ENCODE assay signal across 25 mouse cellular contexts in genomic region chr7:145147973-145148698, GRCm38 (mm10). TPM values are rescaled to one million over a fixed set of nuclear protein-coding genes. Genes with fewer than 3 reads are reported as not detected.
"Had no signal": no experiment of that assay in that cellular context is flagged by ENCODE, and none has a peak within 500 bp of the region (broad histone marks: within the 10 kb centered on the region; RNA-seq: fewer than 3 reads in every experiment).

No protein-coding gene starts in this region.

- H3K4me2 ChIP-seq: lung, embryonic 15.5 days; midbrain, embryonic 12.5 days; neural tube, embryonic 13.5 days; neural tube, embryonic 15.5 days had no signal

- ATAC-seq: liver, postnatal 0 days; lung, postnatal 0 days had no signal

- H3K4me1 ChIP-seq: lung, embryonic 15.5 days; neural tube, embryonic 15.5 days had no signal

- H3K27me3 ChIP-seq: lung, embryonic 15.5 days; midbrain, embryonic 12.5 days; neural tube, embryonic 15.5 days had no signal

- H3K9ac ChIP-seq: liver, postnatal 0 days; lung, embryonic 15.5 days; midbrain, embryonic 12.5 days; neural tube, embryonic 13.5 days; neural tube, embryonic 15.5 days had no signal

- H3K9me3 ChIP-seq: lung, embryonic 15.5 days; midbrain, embryonic 12.5 days; neural tube, embryonic 13.5 days; neural tube, embryonic 15.5 days had no signal

- H3K36me3 ChIP-seq: lung, embryonic 15.5 days; midbrain, embryonic 10.5 days; midbrain, embryonic 12.5 days; neural tube, embryonic 13.5 days; neural tube, embryonic 15.5 days had no signal

- DNase-seq: liver, postnatal 0 days; lung, adult 2 months; lung, postnatal 14 days; lung, postnatal 36 days; midbrain, embryonic 14.5 days; retina, postnatal 1 day; right cerebral cortex, adult 18-20 months; right cerebral cortex, postnatal 25 days; right cerebral cortex, postnatal 4 days; spleen, adult 18-20 months; thymus, adult 18-20 months; thymus, postnatal 14 days; thymus, postnatal 36 days had no signal

- H3K27ac ChIP-seq: lung, embryonic 15.5 days; midbrain, embryonic 10.5 days; midbrain, embryonic 12.5 days; neural tube, embryonic 13.5 days; neural tube, embryonic 15.5 days had no signal

- H3K4me3 ChIP-seq: lung, embryonic 15.5 days; midbrain, embryonic 10.5 days; midbrain, embryonic 12.5 days; neural tube, embryonic 13.5 days; neural tube, embryonic 15.5 days had no signal

RNA-seq across cellular contexts. Expression of gene 1810010D01Rik, which starts 59.8 kb away (rescaled TPM):
- total RNA-seq: megakaryocyte, adult 5-6 weeks; megakaryocyte-erythroid progenitor cell, adult 5-6 weeks; midbrain, postnatal 0 days; monocyte, adult 5-6 weeks had no signal
- polyA plus RNA-seq: liver, postnatal 0 days; macrophage; midbrain, postnatal 0 days; neural tube, embryonic 11.5 days; neural tube, embryonic 13.5 days; neural tube, embryonic 15.5 days had no signal
